Mouse (Mus musculus): ENCODE results near the gene Nkapl. TPM values are rescaled to one million over a fixed set of nuclear protein-coding genes. Genes with fewer than 3 reads are reported as not detected.
A peak's percentile ranks its signal among the peaks of the same experiment; 100 is the strongest.

Gene Nkapl
- total and polyA plus RNA-seq, 3 experiments: 0.54 to 0.66 TPM; not detected in 1

- Histone ChIP-seq H3K36me3 (replicated peaks) (peaks cover 31% of the 10 kb centered on the region), H3K4me3 (ENCODE audit: low read depth, low read length) (peak within 1 kb of the TSS; percentile 70), H3K27me3 (ENCODE audit: insufficient read depth, low read length) (no peaks in the 10 kb centered on the region), H3K4me1 (ENCODE audit: insufficient read depth, low read depth, low read length) (peaks cover 11% of the 10 kb centered on the region), H3K9me3 (replicated peaks) (no peaks in the 10 kb centered on the region)
- TF ChIP-seq TAL1 (conservative IDR thresholded peaks at IDR 0.05; ENCODE audit: low read depth, low read length): no peak
- TF ChIP-seq CTCF (IDR thresholded peaks at IDR 0.05; ENCODE audit: low read depth, low read length): no peak
- TF ChIP-seq GATA1 (IDR thresholded peaks at IDR 0.05; ENCODE audit: borderline replicate concordance, low read length): no peak
- TF ChIP-seq GATA2 (IDR thresholded peaks at IDR 0.05; ENCODE audit: borderline replicate concordance, low read depth, low read length): no peak
- TF ChIP-seq POLR2AphosphoS5 (IDR thresholded peaks at IDR 0.05; ENCODE audit: insufficient replicate concordance, low read depth, low read length): no peak
- DNase-seq (ENCODE audit: low spot score) (peak; percentile 22), ATAC-seq (ENCODE audit: extremely low read depth, insufficient number of reproducible peaks, low FRiP score, poor library complexity, severe bottlenecking) (peak; percentile 68)
Observed at GRCm38 (mm10) chr13:21440503-21441206, 27.7 kb downstream of the Nkapl start, which contains the start of gene Pgbd1. TSS of gene Pgbd1 (minus strand) at chr13:21441058.

GRCm38 (mm10) chr13:21435476-21435875 is 32.8 kb downstream of the Nkapl start:
- Histone ChIP-seq H3K4me1 (ENCODE audit: insufficient read depth, low read depth, low read length) (peaks cover 6% of the 10 kb centered on the region; the same call in 1 of the 2 replicates), H3K27me3 (ENCODE audit: insufficient read depth, low read length) (no peaks in the 10 kb centered on the region), H3K4me3 (ENCODE audit: low read depth, low read length) (no peak overlapping the region), H3K9me3 (replicated peaks) (no peaks in the 10 kb centered on the region), H3K36me3 (replicated peaks) (peaks cover 11% of the 10 kb centered on the region)
- TF ChIP-seq GATA2 (IDR thresholded peaks at IDR 0.05; ENCODE audit: borderline replicate concordance, low read depth, low read length) (no peak), TAL1 (conservative IDR thresholded peaks at IDR 0.05; ENCODE audit: low read depth, low read length) (no peak), POLR2AphosphoS5 (IDR thresholded peaks at IDR 0.05; ENCODE audit: insufficient replicate concordance, low read depth, low read length) (no peak), GATA1 (IDR thresholded peaks at IDR 0.05; ENCODE audit: borderline replicate concordance, low read length) (no peak), CTCF (IDR thresholded peaks at IDR 0.05; ENCODE audit: low read depth, low read length) (no peak)
- ATAC-seq (ENCODE audit: extremely low read depth, insufficient number of reproducible peaks, low FRiP score, poor library complexity, severe bottlenecking) (no peak), DNase-seq (ENCODE audit: low spot score) (no peak)

GRCm38 (mm10) chr13:21427631-21428030 is 40.7 kb downstream of the Nkapl start:
- ATAC-seq (ENCODE audit: extremely low read depth, insufficient number of reproducible peaks, low FRiP score, poor library complexity, severe bottlenecking): no peak
- Histone ChIP-seq H3K4me3 (ENCODE audit: low read depth, low read length) (no peak overlapping the region), H3K36me3 (replicated peaks) (no peaks in the 10 kb centered on the region), H3K27me3 (ENCODE audit: insufficient read depth, low read length) (no peaks in the 10 kb centered on the region), H3K4me1 (ENCODE audit: insufficient read depth, low read depth, low read length) (no peaks in the 10 kb centered on the region), H3K9me3 (replicated peaks) (no peaks in the 10 kb centered on the region)
- no peak for DNase-seq (ENCODE audit: low spot score)
- no peak for TF ChIP-seq GATA2 (IDR thresholded peaks at IDR 0.05; ENCODE audit: borderline replicate concordance, low read depth, low read length)
- no peak for TF ChIP-seq TAL1 (conservative IDR thresholded peaks at IDR 0.05; ENCODE audit: low read depth, low read length)
- TF ChIP-seq CTCF (IDR thresholded peaks at IDR 0.05; ENCODE audit: low read depth, low read length): no peak
- no peak for TF ChIP-seq GATA1 (IDR thresholded peaks at IDR 0.05; ENCODE audit: borderline replicate concordance, low read length)
- TF ChIP-seq POLR2AphosphoS5 (IDR thresholded peaks at IDR 0.05; ENCODE audit: insufficient replicate concordance, low read depth, low read length): no peak

GRCm38 (mm10) chr13:21423301-21423700 is 45.0 kb downstream of the Nkapl start:
- Histone ChIP-seq H3K27me3 (ENCODE audit: insufficient read depth, low read length) (0 out of 2 replicates have a peak, but pooled peaks cover 2% of the 10 kb centered on the region), H3K36me3 (replicated peaks) (no peaks in the 10 kb centered on the region), H3K9me3 (replicated peaks) (no peaks in the 10 kb centered on the region), H3K4me1 (ENCODE audit: insufficient read depth, low read depth, low read length) (no peaks in the 10 kb centered on the region), H3K4me3 (ENCODE audit: low read depth, low read length) (no peak overlapping the region)
- no peak for TF ChIP-seq GATA1 (IDR thresholded peaks at IDR 0.05; ENCODE audit: borderline replicate concordance, low read length)
- no peak for TF ChIP-seq POLR2AphosphoS5 (IDR thresholded peaks at IDR 0.05; ENCODE audit: insufficient replicate concordance, low read depth, low read length)
- TF ChIP-seq TAL1 (conservative IDR thresholded peaks at IDR 0.05; ENCODE audit: low read depth, low read length): no peak
- no peak for TF ChIP-seq GATA2 (IDR thresholded peaks at IDR 0.05; ENCODE audit: borderline replicate concordance, low read depth, low read length)
- TF ChIP-seq CTCF (IDR thresholded peaks at IDR 0.05; ENCODE audit: low read depth, low read length): no peak
- ATAC-seq (ENCODE audit: extremely low read depth, insufficient number of reproducible peaks, low FRiP score, poor library complexity, severe bottlenecking) (no peak), DNase-seq (ENCODE audit: low spot score) (no peak)

DNA sequence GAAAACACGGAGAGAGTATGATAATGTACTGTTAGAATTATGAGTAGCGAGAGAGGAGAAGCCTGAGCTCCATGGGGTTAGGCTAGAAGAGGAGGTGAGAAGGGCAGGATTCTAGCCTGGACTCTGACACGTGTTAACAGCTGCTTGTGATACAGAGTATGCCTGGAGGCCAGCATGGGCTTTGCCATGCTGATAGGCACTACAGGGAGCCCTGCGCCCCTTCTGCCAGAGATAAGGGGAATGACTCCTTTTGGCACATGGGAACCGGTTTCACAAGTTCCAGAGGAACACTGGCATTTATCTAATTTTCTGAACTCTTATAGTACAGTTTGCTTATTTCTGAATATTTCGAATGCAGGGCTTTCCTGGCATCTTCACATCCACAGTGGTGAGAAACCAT is 49.4 kb downstream of the Nkapl start:
- Histone ChIP-seq H3K4me1 (ENCODE audit: insufficient read depth, low read depth, low read length) (peaks cover 12% of the 10 kb centered on the region; the same call in 1 of the 2 replicates), H3K4me3 (ENCODE audit: low read depth, low read length) (no peak overlapping the region), H3K36me3 (replicated peaks) (no peaks in the 10 kb centered on the region), H3K9me3 (replicated peaks) (no peaks in the 10 kb centered on the region), H3K27me3 (ENCODE audit: insufficient read depth, low read length) (0 out of 2 replicates have a peak, but pooled peaks cover 2% of the 10 kb centered on the region)
- no peak for ATAC-seq (ENCODE audit: extremely low read depth, insufficient number of reproducible peaks, low FRiP score, poor library complexity, severe bottlenecking)
- no peak for TF ChIP-seq GATA1 (IDR thresholded peaks at IDR 0.05; ENCODE audit: borderline replicate concordance, low read length)
- no peak for TF ChIP-seq GATA2 (IDR thresholded peaks at IDR 0.05; ENCODE audit: borderline replicate concordance, low read depth, low read length)
- no peak for TF ChIP-seq POLR2AphosphoS5 (IDR thresholded peaks at IDR 0.05; ENCODE audit: insufficient replicate concordance, low read depth, low read length)
- no peak for TF ChIP-seq CTCF (IDR thresholded peaks at IDR 0.05; ENCODE audit: low read depth, low read length)
- no peak for TF ChIP-seq TAL1 (conservative IDR thresholded peaks at IDR 0.05; ENCODE audit: low read depth, low read length)
- DNase-seq (ENCODE audit: low spot score): no peak

DNA sequence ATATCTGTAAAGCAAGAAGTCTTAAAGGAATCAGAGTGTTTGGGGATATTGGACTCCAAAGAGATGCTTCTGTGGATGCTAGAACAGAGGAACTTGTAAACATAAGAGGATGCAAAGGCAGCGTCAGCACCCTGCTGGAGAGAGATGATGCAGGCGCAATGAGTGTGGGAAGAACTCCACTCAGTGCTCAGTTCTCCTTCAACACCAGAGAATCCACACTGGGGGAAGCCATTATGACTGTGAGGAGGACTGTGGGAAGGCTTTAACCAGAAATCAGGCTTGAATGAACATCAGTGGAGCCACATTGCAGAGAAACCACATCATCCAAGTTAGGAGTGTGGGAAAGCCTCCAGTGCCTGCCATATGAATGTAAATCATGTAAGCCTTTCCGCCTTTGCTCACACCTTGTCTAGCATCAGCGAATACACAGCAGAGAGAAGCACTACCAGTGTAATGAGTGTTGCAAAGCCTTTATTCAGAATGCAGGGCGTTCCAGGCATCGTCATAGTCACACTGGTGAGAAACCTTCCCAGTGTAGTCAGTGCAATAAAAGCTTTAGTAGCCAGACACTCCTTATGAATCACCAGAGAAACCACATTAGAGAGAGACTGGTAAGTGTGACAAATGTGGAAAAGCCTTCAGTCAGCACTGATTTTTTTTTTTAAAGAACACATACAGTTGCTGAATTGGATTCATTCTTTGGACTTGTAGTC is 50.9 kb downstream of the Nkapl start:
- TF ChIP-seq CTCF (IDR thresholded peaks at IDR 0.05; ENCODE audit: low read depth, low read length) (no peak), GATA1 (IDR thresholded peaks at IDR 0.05; ENCODE audit: borderline replicate concordance, low read length) (no peak), TAL1 (conservative IDR thresholded peaks at IDR 0.05; ENCODE audit: low read depth, low read length) (no peak), POLR2AphosphoS5 (IDR thresholded peaks at IDR 0.05; ENCODE audit: insufficient replicate concordance, low read depth, low read length) (no peak), GATA2 (IDR thresholded peaks at IDR 0.05; ENCODE audit: borderline replicate concordance, low read depth, low read length) (no peak)
- H3K36me3 ChIP-seq (replicated peaks): no peaks in the 10 kb centered on the region
- no peak overlapping the region for H3K4me3 ChIP-seq (ENCODE audit: low read depth, low read length)
- 0 out of 2 replicates have a peak, but pooled peaks cover 2% of the 10 kb centered on the region for H3K27me3 ChIP-seq (ENCODE audit: insufficient read depth, low read length)
- H3K9me3 ChIP-seq (replicated peaks): no peaks in the 10 kb centered on the region
- H3K4me1 ChIP-seq (ENCODE audit: insufficient read depth, low read depth, low read length): peaks cover 12% of the 10 kb centered on the region; the same call in 1 of the 2 replicates
- no peak for ATAC-seq (ENCODE audit: extremely low read depth, insufficient number of reproducible peaks, low FRiP score, poor library complexity, severe bottlenecking)
- DNase-seq (ENCODE audit: low spot score): no peak

Other genes starting within 250 kb of the Nkapl start
Only the 20 nearest of the 23 such genes appear.
- gene Gpx5, start 175.8 kb downstream of the Nkapl start, total RNA-seq (2014; fragmentation: Nextera tagmentation): not detected in 2 replicates
- 0.11 TPM in 1 of 2 replicates, not detected in the other for gene Gpx5, start 175.8 kb downstream of the Nkapl start, total RNA-seq (2017)
- gene Gpx5, start 175.8 kb downstream of the Nkapl start, polyA plus RNA-seq (2012): not detected in 2 replicates
- gene Gpx6, start 156.4 kb downstream of the Nkapl start, total RNA-seq (2014; fragmentation: Nextera tagmentation): not detected in 2 replicates
- gene Gpx6, start 156.4 kb downstream of the Nkapl start, total RNA-seq (2017): 0.11 and 0.29 TPM in 2 replicates
- not detected in 2 replicates for gene Gpx6, start 156.4 kb downstream of the Nkapl start, polyA plus RNA-seq (2012)
- gene Olfr1367, start 121.6 kb downstream of the Nkapl start, total RNA-seq (2014; fragmentation: Nextera tagmentation): not detected in 2 replicates
- gene Olfr1367, start 121.6 kb downstream of the Nkapl start, total RNA-seq (2017): 0.44 TPM in 1 of 2 replicates, not detected in the other
- gene Olfr1367, start 121.6 kb downstream of the Nkapl start, polyA plus RNA-seq (2012): not detected in 2 replicates
- 10.7 and 14.6 TPM in 2 replicates for gene Zscan12, start 105.7 kb downstream of the Nkapl start, total RNA-seq (2014; fragmentation: Nextera tagmentation)
- 16.2 and 16.8 TPM in 2 replicates for gene Zscan12, start 105.7 kb downstream of the Nkapl start, total RNA-seq (2017)
- gene Zscan12, start 105.7 kb downstream of the Nkapl start, polyA plus RNA-seq (2012): 3.4 and 4.0 TPM in 2 replicates
- 60.6 and 78.1 TPM in 2 replicates for gene Zkscan3, start 65.8 kb downstream of the Nkapl start, total RNA-seq (2014; fragmentation: Nextera tagmentation)
- 59.0 and 59.3 TPM in 2 replicates for gene Zkscan3, start 65.8 kb downstream of the Nkapl start, total RNA-seq (2017)
- 4.6 and 5.5 TPM in 2 replicates for gene Zkscan3, start 65.8 kb downstream of the Nkapl start, polyA plus RNA-seq (2012)
- gene Pgbd1, start 27.5 kb downstream of the Nkapl start, total RNA-seq (2014; fragmentation: Nextera tagmentation): 5.9 and 6.8 TPM in 2 replicates
- 3.9 and 4.9 TPM in 2 replicates for gene Pgbd1, start 27.5 kb downstream of the Nkapl start, total RNA-seq (2017)
- gene Pgbd1, start 27.5 kb downstream of the Nkapl start, polyA plus RNA-seq (2012): 0.21 and 0.22 TPM in 2 replicates
- 43.0 and 43.6 TPM in 2 replicates for gene Zscan26, start 14.8 kb downstream of the Nkapl start, total RNA-seq (2014; fragmentation: Nextera tagmentation)
- gene Zscan26, start 14.8 kb downstream of the Nkapl start, total RNA-seq (2017): 34.7 TPM in 2 replicates
- 3.2 and 3.4 TPM in 2 replicates for gene Zscan26, start 14.8 kb downstream of the Nkapl start, polyA plus RNA-seq (2012)
- gene Zkscan4, start 10.4 kb upstream of the Nkapl start, total RNA-seq (2014; fragmentation: Nextera tagmentation): not detected in 2 replicates
- 0.05 and 0.12 TPM in 2 replicates for gene Zkscan4, start 10.4 kb upstream of the Nkapl start, total RNA-seq (2017)
- gene Zkscan4, start 10.4 kb upstream of the Nkapl start, polyA plus RNA-seq (2012): not detected in 2 replicates
- not detected in 2 replicates for gene Gm10065, start 10.9 kb upstream of the Nkapl start, total RNA-seq (2014; fragmentation: Nextera tagmentation)
- 0.64 and 0.93 TPM in 2 replicates for gene Gm10065, start 10.9 kb upstream of the Nkapl start, total RNA-seq (2017)
- not detected in 2 replicates for gene Gm10065, start 10.9 kb upstream of the Nkapl start, polyA plus RNA-seq (2012)
- 1.1 and 1.7 TPM in 2 replicates for gene AK157302, start 26.7 kb upstream of the Nkapl start, total RNA-seq (2014; fragmentation: Nextera tagmentation)
- 0.22 and 0.58 TPM in 2 replicates for gene AK157302, start 26.7 kb upstream of the Nkapl start, total RNA-seq (2017)
- 0.07 TPM in 1 of 2 replicates, not detected in the other for gene AK157302, start 26.7 kb upstream of the Nkapl start, polyA plus RNA-seq (2012)
- 5.1 and 9.0 TPM in 2 replicates for gene Gm11273, start 32.9 kb upstream of the Nkapl start, total RNA-seq (2014; fragmentation: Nextera tagmentation)
- gene Gm11273, start 32.9 kb upstream of the Nkapl start, total RNA-seq (2017): 9.9 and 11.6 TPM in 2 replicates
- 38.3 and 48.1 TPM in 2 replicates for gene Gm11273, start 32.9 kb upstream of the Nkapl start, polyA plus RNA-seq (2012)
- gene Zkscan8, start 62.6 kb upstream of the Nkapl start, total RNA-seq (2014; fragmentation: Nextera tagmentation): 36.9 and 42.1 TPM in 2 replicates
- gene Zkscan8, start 62.6 kb upstream of the Nkapl start, total RNA-seq (2017): 14.2 and 15.7 TPM in 2 replicates
- 4.3 and 5.8 TPM in 2 replicates for gene Zkscan8, start 62.6 kb upstream of the Nkapl start, polyA plus RNA-seq (2012)
- not detected in 2 replicates for gene Olfr1366, start 74.3 kb upstream of the Nkapl start, total RNA-seq (2014; fragmentation: Nextera tagmentation)
- 0.23 and 0.44 TPM in 2 replicates for gene Olfr1366, start 74.3 kb upstream of the Nkapl start, total RNA-seq (2017)
- gene Olfr1366, start 74.3 kb upstream of the Nkapl start, polyA plus RNA-seq (2012): not detected in 2 replicates
- not detected in 2 replicates for gene Olfr1535, start 91.4 kb upstream of the Nkapl start, total RNA-seq (2014; fragmentation: Nextera tagmentation)
- 0.06 and 0.11 TPM in 2 replicates for gene Olfr1535, start 91.4 kb upstream of the Nkapl start, total RNA-seq (2017)
- gene Olfr1535, start 91.4 kb upstream of the Nkapl start, polyA plus RNA-seq (2012): not detected in 2 replicates
- gene Olfr1364, start 113.2 kb upstream of the Nkapl start, total RNA-seq (2014; fragmentation: Nextera tagmentation): not detected in 2 replicates
- gene Olfr1364, start 113.2 kb upstream of the Nkapl start, total RNA-seq (2017): 0.17 and 0.27 TPM in 2 replicates
- not detected in 2 replicates for gene Olfr1364, start 113.2 kb upstream of the Nkapl start, polyA plus RNA-seq (2012)
- gene Olfr1362, start 145.5 kb upstream of the Nkapl start, total RNA-seq (2014; fragmentation: Nextera tagmentation): not detected in 2 replicates
- gene Olfr1362, start 145.5 kb upstream of the Nkapl start, total RNA-seq (2017): 0.06 TPM in 1 of 2 replicates, not detected in the other
- not detected in 2 replicates for gene Olfr1362, start 145.5 kb upstream of the Nkapl start, polyA plus RNA-seq (2012)
- gene Olfr11, start 174.0 kb upstream of the Nkapl start, total RNA-seq (2014; fragmentation: Nextera tagmentation): not detected in 2 replicates
- 0.05 TPM in 1 of 2 replicates, not detected in the other for gene Olfr11, start 174.0 kb upstream of the Nkapl start, total RNA-seq (2017)
- gene Olfr11, start 174.0 kb upstream of the Nkapl start, polyA plus RNA-seq (2012): not detected in 2 replicates
- not detected in 2 replicates for gene Olfr1361, start 194.9 kb upstream of the Nkapl start, total RNA-seq (2014; fragmentation: Nextera tagmentation)
- 0.05 and 0.17 TPM in 2 replicates for gene Olfr1361, start 194.9 kb upstream of the Nkapl start, total RNA-seq (2017)
- gene Olfr1361, start 194.9 kb upstream of the Nkapl start, polyA plus RNA-seq (2012): not detected in 2 replicates
- not detected in 2 replicates for gene Olfr1360, start 208.9 kb upstream of the Nkapl start, total RNA-seq (2014; fragmentation: Nextera tagmentation)
- not detected in 2 replicates for gene Olfr1360, start 208.9 kb upstream of the Nkapl start, total RNA-seq (2017)
- gene Olfr1360, start 208.9 kb upstream of the Nkapl start, polyA plus RNA-seq (2012): not detected in 2 replicates
- not detected in 2 replicates for gene Olfr1359, start 229.6 kb upstream of the Nkapl start, total RNA-seq (2014; fragmentation: Nextera tagmentation)
- 0.12 and 0.22 TPM in 2 replicates for gene Olfr1359, start 229.6 kb upstream of the Nkapl start, total RNA-seq (2017)
- gene Olfr1359, start 229.6 kb upstream of the Nkapl start, polyA plus RNA-seq (2012): not detected in 2 replicates

Measured in G1E (cell line).